Mouse (Mus musculus): ENCODE data around the gene B3gnt3. TPM values are rescaled to one million over a fixed set of nuclear protein-coding genes. Genes with fewer than 3 reads are reported as not detected.
"Not testable (repeated sequence)": the region's sequence is repeated elsewhere in the genome, so short reads cannot be mapped to it uniquely, and the experiment has no call there.

Gene B3gnt3
- total and polyA plus RNA-seq, 3 experiments, result 6.1 to 8.6 (median 6.4) TPM

DNA sequence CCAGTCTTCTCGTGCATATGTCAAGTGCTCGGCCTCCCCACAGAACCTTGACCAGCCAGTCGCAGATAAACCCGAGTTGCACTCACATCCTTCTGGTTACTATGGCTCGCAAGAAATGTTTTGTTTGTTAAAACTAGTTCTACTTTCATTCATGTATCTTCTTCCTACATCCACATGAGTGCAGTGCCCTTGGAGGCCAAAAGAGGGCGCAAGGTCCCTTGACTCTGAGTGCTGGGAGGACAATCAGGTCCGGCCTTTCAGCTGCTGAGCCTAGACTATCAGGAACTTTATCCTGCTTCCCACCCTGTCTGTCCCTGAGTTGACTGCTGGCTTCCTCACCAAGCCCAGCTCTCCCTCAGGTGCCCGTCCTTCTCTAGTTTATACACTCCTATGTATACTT lies 6.3 kb upstream of the B3gnt3 start:
- H3K4me1 ChIP-seq (ENCODE audit: control insufficient read depth, insufficient read depth, low read length), result no peaks in the 10 kb centered on the region
- WGBS, result 45% methylated on average over 8 of the region's 8 CpGs
- no peak overlapping the region for H3K4me3 ChIP-seq
- DNase-seq, result no peak
- intact Hi-C loops (cut with DNase I), result loop anchor here (2.0 kb wide), 1 partner anchor 23 kb away; no protein-coding TSS in a partner anchor
- H3K79me2 ChIP-seq (replicated peaks; ENCODE audit: control insufficient read depth, insufficient read depth, low read length), result no peaks in the 10 kb centered on the region
- H3K27me3 ChIP-seq (ENCODE audit: control insufficient read depth, insufficient read depth, low read length), result no peaks in the 10 kb centered on the region
- TF ChIP-seq EP300 (IDR thresholded peaks at IDR 0.05; ENCODE audit: insufficient read depth, low read depth, low read length), result no peak
- peak; percentile 77 for TF ChIP-seq CTCF (IDR thresholded peaks at IDR 0.05)
- no peaks in the 10 kb centered on the region for H3K36me3 ChIP-seq (ENCODE audit: control insufficient read depth, insufficient read depth, low read length)
- no peak overlapping the region for H3K27ac ChIP-seq
- no peak overlapping the region for H3K9ac ChIP-seq (ENCODE audit: low read depth, low read length)

GRCm38 (mm10) chr8:71703400-71703799 lies 1.8 kb upstream of the B3gnt3 start:
- H3K36me3 ChIP-seq (ENCODE audit: control insufficient read depth, insufficient read depth, low read length); intact Hi-C loops (cut with DNase I); H3K27ac ChIP-seq; H3K79me2 ChIP-seq (replicated peaks; ENCODE audit: control insufficient read depth, insufficient read depth, low read length); H3K4me1 ChIP-seq (ENCODE audit: control insufficient read depth, insufficient read depth, low read length); H3K27me3 ChIP-seq (ENCODE audit: control insufficient read depth, insufficient read depth, low read length); H3K9ac ChIP-seq (ENCODE audit: low read depth, low read length); H3K4me3 ChIP-seq; DNase-seq: not testable (repeated sequence)

DNA sequence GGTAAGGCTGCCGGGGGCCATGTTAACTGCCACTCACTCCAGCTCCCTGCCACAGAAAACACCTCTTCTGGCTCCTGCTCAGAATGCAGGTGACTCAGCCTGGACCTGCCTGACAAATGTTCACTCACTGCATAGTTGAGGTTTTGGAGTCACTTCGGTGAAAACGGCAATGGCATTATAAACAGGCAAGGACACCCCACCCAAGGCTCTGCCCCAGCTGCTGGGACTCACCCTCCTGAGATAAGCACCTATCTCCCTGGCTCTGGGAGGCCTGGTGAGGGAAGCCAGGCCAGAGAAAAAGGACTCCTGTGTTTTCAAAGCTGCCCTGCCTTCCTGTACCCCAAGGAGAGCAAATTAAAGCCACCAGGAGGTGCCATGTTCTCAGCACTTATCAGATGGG lies 1.3 kb upstream of the B3gnt3 start:
- intact Hi-C loops (cut with DNase I), result no loop called here
- Histone ChIP-seq H3K36me3 (ENCODE audit: control insufficient read depth, insufficient read depth, low read length) (no peaks in the 10 kb centered on the region), H3K27ac (no peak overlapping the region), H3K79me2 (replicated peaks; ENCODE audit: control insufficient read depth, insufficient read depth, low read length) (no peaks in the 10 kb centered on the region), H3K4me3 (no peak overlapping the region), H3K27me3 (ENCODE audit: control insufficient read depth, insufficient read depth, low read length) (no peaks in the 10 kb centered on the region), H3K9ac (ENCODE audit: low read depth, low read length) (no peak overlapping the region), H3K4me1 (ENCODE audit: control insufficient read depth, insufficient read depth, low read length) (peaks cover 3% of the 10 kb centered on the region)
- no peak for DNase-seq
- 75% methylated on average over 3 of the region's 3 CpGs for WGBS
- TF ChIP-seq EP300 (IDR thresholded peaks at IDR 0.05; ENCODE audit: insufficient read depth, low read depth, low read length) (no peak), POLR2A (IDR thresholded peaks at IDR 0.05; ENCODE audit: insufficient read depth, low read depth, low read length) (no peak), CTCF (IDR thresholded peaks at IDR 0.05) (no peak)

DNA sequence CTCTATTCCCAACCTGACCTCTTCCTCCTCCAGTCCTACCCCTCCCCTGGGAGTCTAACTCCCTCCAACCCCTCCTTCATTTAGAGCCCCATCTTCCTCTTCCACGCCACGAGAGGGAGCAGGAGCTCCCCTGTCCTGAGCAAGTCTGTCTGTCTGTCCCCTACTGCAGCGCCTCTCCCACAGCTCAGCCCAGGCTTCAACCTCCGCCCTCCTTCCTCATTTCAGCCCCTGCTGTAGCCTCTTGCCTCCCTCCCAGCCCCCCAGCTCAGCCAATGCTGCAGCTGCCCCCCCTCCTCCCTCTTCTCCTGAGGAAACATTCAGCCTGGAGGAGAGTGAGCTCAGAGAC lies 471 bp upstream of the B3gnt3 start:
- Histone ChIP-seq H3K9ac (ENCODE audit: low read depth, low read length) (no peak overlapping the region), H3K36me3 (ENCODE audit: control insufficient read depth, insufficient read depth, low read length) (no peaks in the 10 kb centered on the region), H3K79me2 (replicated peaks; ENCODE audit: control insufficient read depth, insufficient read depth, low read length) (no peaks in the 10 kb centered on the region), H3K27me3 (ENCODE audit: control insufficient read depth, insufficient read depth, low read length) (no peaks in the 10 kb centered on the region), H3K4me1 (ENCODE audit: control insufficient read depth, insufficient read depth, low read length) (peaks cover 3% of the 10 kb centered on the region), H3K27ac (no peak overlapping the region; the same call in 1 of the 2 replicates), H3K4me3 (no peak overlapping the region)
- intact Hi-C loops (cut with DNase I), result no loop called here
- no peak for DNase-seq
- TF ChIP-seq CTCF (IDR thresholded peaks at IDR 0.05) (peak; percentile 54), POLR2A (IDR thresholded peaks at IDR 0.05; ENCODE audit: insufficient read depth, low read depth, low read length) (no peak)
- 29% methylated on average over 4 of the region's 4 CpGs for WGBS

DNA sequence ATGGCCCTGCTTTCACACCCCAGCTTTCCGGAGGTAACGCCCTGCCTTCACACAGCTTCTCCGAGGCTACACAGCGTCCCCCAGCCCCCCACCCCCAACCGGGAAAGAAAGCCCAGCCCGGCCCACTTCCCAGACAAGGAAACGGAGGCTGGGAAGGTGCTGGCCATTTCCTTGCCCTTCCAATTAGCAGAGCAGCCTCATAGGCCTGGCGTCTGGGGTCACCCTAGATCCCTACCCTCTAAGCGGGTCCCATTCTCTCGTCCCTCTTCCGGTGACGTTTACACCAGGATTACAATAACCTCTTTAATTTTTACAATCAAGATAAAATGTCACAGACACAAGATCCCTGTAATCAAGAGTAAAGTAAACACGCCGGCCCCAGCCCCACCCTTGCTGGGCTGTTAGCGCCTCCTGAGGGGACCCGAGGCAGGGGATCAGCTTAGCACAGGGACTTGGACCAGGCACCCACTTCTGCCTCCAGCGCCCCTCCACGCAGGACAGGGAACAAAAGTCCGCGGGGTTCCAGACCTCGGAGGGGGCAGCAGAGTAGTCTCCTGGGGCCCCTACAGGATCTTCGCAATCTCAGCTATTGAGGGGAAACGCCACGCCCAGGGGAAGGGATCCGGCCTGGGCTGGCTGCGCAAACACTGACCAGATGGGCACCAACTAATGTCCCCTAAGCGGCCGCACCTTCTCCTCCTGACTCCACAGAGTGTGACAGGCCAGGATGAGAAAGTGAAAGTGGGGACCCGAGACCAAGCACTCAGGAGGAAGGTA lies 908 bp downstream of the B3gnt3 start:
- H3K9ac ChIP-seq (ENCODE audit: low read depth, low read length), result peak overlapping the region; percentile 77
- H3K27ac ChIP-seq, result peak overlapping the region; percentile 86
- intact Hi-C loops (cut with DNase I), result loop anchor here (1.0 kb wide), 1 partner anchor 24 kb away; the partner anchor contains the start of gene Jak3
- H3K4me1 ChIP-seq (ENCODE audit: control insufficient read depth, insufficient read depth, low read length), result peaks cover 3% of the 10 kb centered on the region
- peak overlapping the region; percentile 43 for H3K4me3 ChIP-seq
- no peak for TF ChIP-seq EP300 (IDR thresholded peaks at IDR 0.05; ENCODE audit: insufficient read depth, low read depth, low read length)
- TF ChIP-seq POLR2A (IDR thresholded peaks at IDR 0.05; ENCODE audit: insufficient read depth, low read depth, low read length), result peak; percentile 60
- no peaks in the 10 kb centered on the region for H3K79me2 ChIP-seq (replicated peaks; ENCODE audit: control insufficient read depth, insufficient read depth, low read length)
- DNase-seq, result peak; percentile 70 to 72
- WGBS, result 8% methylated on average over 29 of the region's 29 CpGs
- no peaks in the 10 kb centered on the region for H3K27me3 ChIP-seq (ENCODE audit: control insufficient read depth, insufficient read depth, low read length)
- no peaks in the 10 kb centered on the region for H3K36me3 ChIP-seq (ENCODE audit: control insufficient read depth, insufficient read depth, low read length)

- intact Hi-C loops (cut with DNase I); H3K27me3 ChIP-seq (ENCODE audit: control insufficient read depth, insufficient read depth, low read length); DNase-seq; H3K27ac ChIP-seq; H3K9ac ChIP-seq (ENCODE audit: low read depth, low read length); H3K4me3 ChIP-seq; H3K79me2 ChIP-seq (replicated peaks; ENCODE audit: control insufficient read depth, insufficient read depth, low read length); H3K36me3 ChIP-seq (ENCODE audit: control insufficient read depth, insufficient read depth, low read length); H3K4me1 ChIP-seq (ENCODE audit: control insufficient read depth, insufficient read depth, low read length): not testable (repeated sequence)
- 68% methylated on average over 12 of the region's 12 CpGs for WGBS
- TF ChIP-seq CTCF (IDR thresholded peaks at IDR 0.05), result peak; percentile 57
Measured at GRCm38 (mm10) chr8:71695456-71695855, 6.1 kb downstream of the B3gnt3 start.

Data from heart, adult 2 months (tissue).